18 mouse cellular contexts compared by ENCODE assay signal in genomic region chr6:13062063-13062462, GRCm38 (mm10). TPM values are rescaled to one million over a fixed set of nuclear protein-coding genes. Genes with fewer than 3 reads are reported as not detected.
DNase-seq lines count a peak whose midpoint lies in the region; ATAC-seq and TF ChIP-seq lines count a peak whose summit lies in the region.
"Had no signal": no experiment of that assay in that cellular context is flagged by ENCODE, and none has a peak within 500 bp of the region (broad histone marks: within the 10 kb centered on the region; RNA-seq: fewer than 3 reads in every experiment).

No protein-coding gene starts in this region.

- no peak for TF ChIP-seq CTCF in spleen, adult 2 months (IDR thresholded peaks at IDR 0.05; ENCODE audit: extremely low read depth, insufficient read depth, insufficient read length, insufficient replicate concordance)
- no peak for TF ChIP-seq CTCF in CH12.LX (conservative IDR thresholded peaks at IDR 0.05 in 1 of 2, IDR thresholded peaks at IDR 0.05 in 1 of 2; ENCODE audit: low read depth in 2 of 2, low read length in 2 of 2)

- dilution Hi-C loops in CH12.LX (cut with MboI; ENCODE audit: extremely low pct_ligation_motif_present, extremely low pct_unique_long_range_greater_than_20kb, low sequenced_read_pairs) = no loop called here

- H3K27me3 ChIP-seq in spleen, adult 2 months (ENCODE audit: control insufficient read depth, insufficient read depth, low read length) = no peaks in the 10 kb centered on the region
- no peaks in the 10 kb centered on the region for H3K27me3 ChIP-seq in CH12.LX (replicated peaks)
- H3K27me3 ChIP-seq: forebrain, embryonic 12.5 days; heart, embryonic 12.5 days; hindbrain, embryonic 15.5 days; Patski had no signal

- H3K79me2 ChIP-seq in CH12.LX (replicated peaks; ENCODE audit: control insufficient read depth, extremely low read depth, insufficient read depth, poor library complexity, severe bottlenecking) = no peaks in the 10 kb centered on the region

- H3K27ac ChIP-seq in spleen, adult 2 months (ENCODE audit: insufficient read depth, low read length) = peak overlapping the region; percentile 70
- no peak overlapping the region for H3K27ac ChIP-seq in CH12.LX (ENCODE audit: insufficient read depth, low read depth)
- H3K27ac ChIP-seq: embryonic facial prominence, embryonic 13.5 days; forebrain, embryonic 12.5 days; hindbrain, embryonic 10.5 days; hindbrain, embryonic 15.5 days had no signal

- H3K4me2 ChIP-seq in CH12.LX (ENCODE audit: insufficient read depth, low read depth, poor library complexity, severe bottlenecking) = peak overlapping the region; percentile 67; the same call in 1 of the 2 replicates
- H3K4me2 ChIP-seq: embryonic facial prominence, embryonic 13.5 days; forebrain, embryonic 12.5 days; heart, embryonic 12.5 days; hindbrain, embryonic 15.5 days had no signal

- H3K4me3 ChIP-seq in spleen, adult 2 months (ENCODE audit: extremely low read depth, insufficient read depth, insufficient read length) = no peak overlapping the region
- H3K4me3 ChIP-seq in CH12.LX (replicated peaks in 1 of 3; ENCODE audit: low read depth in 2 of 3, low read length in 2 of 3, poor library complexity in 1 of 3) = no peak overlapping the region
- H3K4me3 ChIP-seq: embryonic facial prominence, embryonic 13.5 days; forebrain, embryonic 12.5 days; heart, embryonic 12.5 days; hindbrain, embryonic 10.5 days; hindbrain, embryonic 15.5 days had no signal

- H3K9me3 ChIP-seq in CH12.LX (replicated peaks; ENCODE audit: low read length) = no peaks in the 10 kb centered on the region
- H3K9me3 ChIP-seq: embryonic facial prominence, embryonic 13.5 days; forebrain, embryonic 12.5 days; heart, embryonic 12.5 days; hindbrain, embryonic 10.5 days; hindbrain, embryonic 15.5 days had no signal

- H3K36me3 ChIP-seq in spleen, adult 2 months (ENCODE audit: control insufficient read depth, insufficient read depth, low read length) = no peaks in the 10 kb centered on the region
- H3K36me3 ChIP-seq in CH12.LX (replicated peaks in 1 of 2; ENCODE audit: control insufficient read depth in 1 of 2, insufficient read depth in 1 of 2, low read length in 1 of 2) = no peaks in the 10 kb centered on the region
- H3K36me3 ChIP-seq: embryonic facial prominence, embryonic 13.5 days; forebrain, embryonic 12.5 days; heart, embryonic 12.5 days; hindbrain, embryonic 10.5 days; hindbrain, embryonic 15.5 days had no signal

- 71% methylated on average over 4 of the region's 4 CpGs for WGBS in spleen, adult 2 months

- H3K9ac ChIP-seq in CH12.LX (ENCODE audit: insufficient read depth, low read depth) = peak overlapping the region; percentile 53
- H3K9ac ChIP-seq: embryonic facial prominence, embryonic 13.5 days; forebrain, embryonic 12.5 days; heart, embryonic 12.5 days; hindbrain, embryonic 15.5 days had no signal

- DNase-seq in spleen, adult 2 months (ENCODE audit: low read depth in 1 of 2, low spot score in 2 of 2) = no peak
- DNase-seq in spleen, postnatal 14 days (ENCODE audit: low spot score in 2 of 2) = no peak
- no peak for DNase-seq in CH12.LX (ENCODE audit: extremely low read depth)
- no peak for DNase-seq in thymus, postnatal 14 days
- no peak for DNase-seq in adrenal gland, postnatal 10 days
- DNase-seq: adrenal gland, adult 2 months; cerebellum, adult 11 months; cerebellum, adult 9-11 months; cerebellum, postnatal 36 days; gastrocnemius, postnatal 14 days had no signal

- ATAC-seq in inflammation-experienced regulatory T-cells, adult 6 months = peak; percentile 63
- ATAC-seq: forebrain, embryonic 16.5 days; Patski had no signal

- no peak for TF ChIP-seq POLR2A in spleen, adult 2 months (IDR thresholded peaks at IDR 0.05; ENCODE audit: low read depth, low read length)
- TF ChIP-seq POLR2A in CH12.LX (IDR thresholded peaks at IDR 0.05; ENCODE audit: low read depth, low read length) = no peak

- H3K4me1 ChIP-seq in spleen, adult 2 months (ENCODE audit: control insufficient read depth, insufficient read depth, insufficient read length) = peaks cover 7% of the 10 kb centered on the region; the same call in 1 of the 2 replicates
- peaks cover 6 to 16% of the 10 kb centered on the region in 2 experiments; a peak in 3 of 4 replicates for H3K4me1 ChIP-seq in CH12.LX (ENCODE audit: control insufficient read depth in 1 of 2, insufficient read depth in 2 of 2)
- H3K4me1 ChIP-seq: embryonic facial prominence, embryonic 13.5 days; forebrain, embryonic 12.5 days; heart, embryonic 12.5 days; hindbrain, embryonic 15.5 days had no signal

- in situ Hi-C loops in CH12.LX (cut with MboI; ENCODE audit: low pct_ligation_motif_present, low pct_unique_long_range_greater_than_20kb, low sequenced_read_pairs) = no loop called here

- TF ChIP-seq RAD21 in CH12.LX (IDR thresholded peaks at IDR 0.05; ENCODE audit: low read depth, low read length) = no peak

- no peak for TF ChIP-seq EP300 in CH12.LX (IDR thresholded peaks at IDR 0.05; ENCODE audit: low read length)

TF ChIP-seq in CH12.LX, 34 proteins besides CTCF, POLR2A, EP300 and RAD21:
- TF ChIP-seq UBTF (IDR thresholded peaks at IDR 0.05; ENCODE audit: low read depth, low read length) (no peak), NELFE (IDR thresholded peaks at IDR 0.05; ENCODE audit: low read depth, low read length) (no peak), MAZ (IDR thresholded peaks at IDR 0.05; ENCODE audit: low read depth, low read length) (no peak), KAT2A (IDR thresholded peaks at IDR 0.05; ENCODE audit: insufficient replicate concordance, low read length) (no peak), ZC3H11A (IDR thresholded peaks at IDR 0.05; ENCODE audit: low read depth, low read length) (no peak), PAX5 (IDR thresholded peaks at IDR 0.05; ENCODE audit: low read length) (no peak)

RNA-seq across cellular contexts. Expression of gene Tmem106b, which starts 7.5 kb away (rescaled TPM):
- polyA plus RNA-seq in spleen, adult 2 months (2012; rRNA removed) = 7.4 and 14.5 TPM in 2 replicates
- total RNA-seq in CH12.LX (2012; rRNA removed) = 17.1 and 19.8 TPM in 2 replicates
- total RNA-seq in CH12.LX (2014; rRNA removed) = 23.1 and 28.4 TPM in 2 replicates
- 23.3 and 25.0 TPM in 2 replicates for polyA plus RNA-seq in CH12.LX (2012; ENCODE audit: insufficient read length, low read depth)
- 10 to 100 TPM; 31.6 to 38.1 (median 37.0) TPM for polyA plus RNA-seq in inflammation-experienced regulatory T-cells, adult 6 months (2017; shearing (Covaris generic))
- 100 to 1,000 TPM; 144 to 157 TPM for total RNA-seq in adrenal gland, postnatal 10 days (2021)
